Mouse (Mus musculus) fat pad, adult 2 months (tissue): ENCODE results near the gene Pcnx3.
"Not testable (repeated sequence)": the region's sequence is repeated elsewhere in the genome, so short reads cannot be mapped to it uniquely, and the experiment has no call there.

Experiments used
- DNase-seq: peaks from one replicate; pipeline ENCODE4 v3.0.0-alpha.2; 2011; ENCODE audit warnings: low read depth, low spot score; ENCODE audit errors: extremely low read depth

Pcnx3 gene

GRCm38 (mm10) chr19:5713255-5713654 lies 24.5 kb upstream of the Pcnx3 start:
- DNase-seq: no peak

- no peak for DNase-seq
Observed at GRCm38 (mm10) chr19:5711907-5712460, 23.3 kb upstream of the Pcnx3 start.

GRCm38 (mm10) chr19:5711218-5711617 lies 22.5 kb upstream of the Pcnx3 start:
- DNase-seq: no peak

- DNase-seq: no peak
Observed at GRCm38 (mm10) chr19:5710581-5710980, 21.9 kb upstream of the Pcnx3 start.

- no peak for DNase-seq
Observed at GRCm38 (mm10) chr19:5710068-5710467, 21.4 kb upstream of the Pcnx3 start.

GRCm38 (mm10) chr19:5704801-5705571 lies 16.3 kb upstream of the Pcnx3 start:
- no peak for DNase-seq

GRCm38 (mm10) chr19:5704163-5704800 lies 15.6 kb upstream of the Pcnx3 start, which contains the start of gene Kcnk7:
Kcnk7 (plus strand) TSS chr19:5704367.
- no peak for DNase-seq

GRCm38 (mm10) chr19:5695849-5696462 lies 7.2 kb upstream of the Pcnx3 start:
- no peak for DNase-seq

GRCm38 (mm10) chr19:5693801-5694200 lies 5.1 kb upstream of the Pcnx3 start:
- DNase-seq: no peak

- no peak for DNase-seq
Observed at GRCm38 (mm10) chr19:5692913-5693396, 4.2 kb upstream of the Pcnx3 start.

- DNase-seq: no peak
Observed at GRCm38 (mm10) chr19:5692086-5692912, 3.6 kb upstream of the Pcnx3 start.

GRCm38 (mm10) chr19:5691601-5692000 lies 2.9 kb upstream of the Pcnx3 start:
- DNase-seq: no peak

- no peak for DNase-seq
Observed at GRCm38 (mm10) chr19:5690343-5690735, 1.6 kb upstream of the Pcnx3 start.

GRCm38 (mm10) chr19:5689565-5690342 lies 1.0 kb upstream of the Pcnx3 start:
- peak; percentile 54 for DNase-seq

- no peak for DNase-seq
Observed at GRCm38 (mm10) chr19:5689088-5689428, 350 bp upstream of the Pcnx3 start.

GRCm38 (mm10) chr19:5687738-5688137 lies 970 bp downstream of the Pcnx3 start:
- no peak for DNase-seq

GRCm38 (mm10) chr19:5686954-5687353 lies 1.8 kb downstream of the Pcnx3 start:
- DNase-seq: not testable (repeated sequence)

GRCm38 (mm10) chr19:5686437-5686836 lies 2.3 kb downstream of the Pcnx3 start:
- DNase-seq: no peak

GRCm38 (mm10) chr19:5685861-5686260 lies 2.8 kb downstream of the Pcnx3 start:
- DNase-seq: no peak

GRCm38 (mm10) chr19:5685431-5685830 lies 3.3 kb downstream of the Pcnx3 start:
- no peak for DNase-seq
